Mouse (Mus musculus): ENCODE measurements at regions not wholly inside any gene's neighbourhood (a gene's known extent, or its start where the extent isn't known, plus 50 kb on each side); places are given as distances from the start of the nearest gene placed in this dataset.

DNA sequence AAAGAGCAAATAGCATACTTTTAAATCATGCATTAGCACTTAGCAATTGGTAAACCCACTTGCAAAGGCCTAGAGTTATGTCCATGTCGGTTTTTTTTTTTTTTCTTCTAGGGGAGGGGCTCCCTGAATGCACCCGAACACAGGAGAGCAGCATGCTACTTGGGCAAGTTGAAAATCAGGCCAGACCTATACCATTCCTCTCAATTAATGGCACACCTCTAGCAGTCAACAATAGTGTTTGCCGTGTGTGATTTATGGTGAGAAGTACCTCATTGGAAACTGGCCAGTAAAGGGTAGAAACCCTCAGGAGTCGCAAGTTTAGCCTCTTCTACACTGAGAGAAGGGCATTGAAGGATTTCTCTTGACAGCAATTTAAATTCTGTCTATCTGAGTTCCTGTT lies 1421.0 kb upstream of the Tenm3 start:
- no peak overlapping the region for H3K27ac ChIP-seq (replicated peaks)
- 58% methylated on average over 4 of the region's 4 CpGs for WGBS
- no peak overlapping the region for H3K4me2 ChIP-seq
- no peaks in the 10 kb centered on the region for H3K9me3 ChIP-seq (replicated peaks)
- H3K36me3 ChIP-seq = no peaks in the 10 kb centered on the region
- H3K27me3 ChIP-seq (replicated peaks) = no peaks in the 10 kb centered on the region
- no peak overlapping the region for H3K4me3 ChIP-seq (replicated peaks)
- no peak for ATAC-seq (ENCODE audit: low FRiP score)
- no peaks in the 10 kb centered on the region for H3K4me1 ChIP-seq
- no peak overlapping the region for H3K9ac ChIP-seq (replicated peaks)

Measured in neural tube, embryonic 15.5 days (tissue).